Mouse (Mus musculus): ENCODE data around the gene Trim63. TPM values are rescaled to one million over a fixed set of nuclear protein-coding genes. Genes with fewer than 3 reads are reported as not detected.

The Trim63 gene
- polyA plus RNA-seq, 1 experiment from 2014 or later = 1.0 TPM

DNA sequence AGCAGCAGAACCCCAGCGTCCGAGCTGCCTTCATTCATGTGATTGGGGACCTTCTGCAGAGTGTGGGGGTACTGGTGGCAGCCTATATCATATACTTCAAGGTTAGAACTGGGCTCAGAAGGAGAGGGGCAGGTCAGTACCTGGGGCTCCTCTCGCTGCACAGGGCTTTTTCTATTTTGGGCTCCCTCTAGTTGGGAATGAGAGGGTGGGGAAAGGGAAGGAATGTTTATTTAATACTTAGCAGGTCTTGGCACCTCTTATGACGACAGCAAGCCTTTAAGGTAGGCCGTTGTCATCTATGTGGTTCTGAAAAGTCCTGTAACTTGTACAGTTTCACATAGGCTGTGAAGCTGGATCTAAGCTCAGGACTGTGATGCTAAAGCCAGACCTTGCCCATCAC, 33.6 kb downstream of the Trim63 start:
- no peak for ATAC-seq
- WGBS = 69% methylated on average over 5 of the region's 5 CpGs
- peaks cover 25% of the 10 kb centered on the region for H3K4me1 ChIP-seq (replicated peaks)
- H3K4me3 ChIP-seq (replicated peaks) = no peak overlapping the region
- no peak overlapping the region for H3K4me2 ChIP-seq (replicated peaks)
- H3K9me3 ChIP-seq = no peaks in the 10 kb centered on the region
- no peak overlapping the region for H3K9ac ChIP-seq
- H3K27ac ChIP-seq = no peak overlapping the region
- peaks cover 5% of the 10 kb centered on the region for H3K27me3 ChIP-seq (replicated peaks)
- H3K36me3 ChIP-seq = no peaks in the 10 kb centered on the region

DNA sequence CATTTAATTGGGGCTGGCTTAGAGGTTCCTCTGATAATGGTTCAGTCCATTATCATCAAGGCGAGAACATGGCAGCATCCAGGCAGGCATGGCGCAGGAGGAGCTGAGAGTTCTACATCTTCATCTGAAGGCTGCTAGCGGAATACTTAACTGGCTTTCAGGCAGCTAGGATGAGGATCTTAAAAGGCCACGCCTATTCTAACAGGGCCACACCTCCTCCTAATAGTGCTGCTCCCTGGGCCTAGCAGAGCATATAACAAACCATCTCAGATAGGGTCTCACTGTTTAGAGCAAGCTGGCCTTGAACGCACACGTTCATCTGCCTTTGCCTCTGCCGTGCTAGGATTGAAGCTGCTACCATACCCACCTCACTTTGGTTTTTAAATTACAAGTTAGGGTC, 34.9 kb downstream of the Trim63 start:
- Histone ChIP-seq H3K36me3 (no peaks in the 10 kb centered on the region), H3K9me3 (no peaks in the 10 kb centered on the region), H3K4me2 (replicated peaks) (no peak overlapping the region), H3K27ac (no peak overlapping the region), H3K9ac (no peak overlapping the region), H3K4me1 (replicated peaks) (peaks cover 28% of the 10 kb centered on the region), H3K27me3 (replicated peaks) (no peaks in the 10 kb centered on the region), H3K4me3 (replicated peaks) (no peak overlapping the region)
- no peak for ATAC-seq
- WGBS = 83% methylated on average over 7 of the region's 7 CpGs

DNA sequence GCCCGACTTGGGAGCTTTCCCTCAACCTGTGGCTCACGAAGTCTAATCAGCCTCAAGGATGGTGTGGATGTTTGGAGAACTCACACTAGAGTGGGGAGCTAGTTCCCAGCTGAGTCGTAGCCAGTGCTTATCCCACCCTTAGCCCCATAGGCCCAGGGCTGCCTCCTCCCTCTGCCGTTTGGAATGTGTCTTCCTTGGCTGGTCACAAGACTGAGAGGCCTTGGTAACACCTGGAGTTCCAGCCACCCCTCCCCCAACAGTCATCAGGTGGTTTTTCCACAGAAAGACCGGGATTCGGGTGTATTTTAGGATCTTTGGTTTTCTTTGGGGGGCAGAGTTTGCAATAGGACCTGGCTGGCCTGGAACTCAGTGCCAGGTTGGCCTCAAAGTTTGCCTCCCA, 35.7 kb downstream of the Trim63 start:
- Histone ChIP-seq H3K27ac (no peak overlapping the region), H3K4me2 (replicated peaks) (no peak overlapping the region), H3K4me1 (replicated peaks) (peaks cover 36% of the 10 kb centered on the region), H3K9me3 (no peaks in the 10 kb centered on the region), H3K9ac (no peak overlapping the region), H3K4me3 (replicated peaks) (no peak overlapping the region), H3K27me3 (replicated peaks) (no peaks in the 10 kb centered on the region), H3K36me3 (no peaks in the 10 kb centered on the region)
- ATAC-seq = no peak
- WGBS = 89% methylated on average over 6 of the region's 6 CpGs

DNA sequence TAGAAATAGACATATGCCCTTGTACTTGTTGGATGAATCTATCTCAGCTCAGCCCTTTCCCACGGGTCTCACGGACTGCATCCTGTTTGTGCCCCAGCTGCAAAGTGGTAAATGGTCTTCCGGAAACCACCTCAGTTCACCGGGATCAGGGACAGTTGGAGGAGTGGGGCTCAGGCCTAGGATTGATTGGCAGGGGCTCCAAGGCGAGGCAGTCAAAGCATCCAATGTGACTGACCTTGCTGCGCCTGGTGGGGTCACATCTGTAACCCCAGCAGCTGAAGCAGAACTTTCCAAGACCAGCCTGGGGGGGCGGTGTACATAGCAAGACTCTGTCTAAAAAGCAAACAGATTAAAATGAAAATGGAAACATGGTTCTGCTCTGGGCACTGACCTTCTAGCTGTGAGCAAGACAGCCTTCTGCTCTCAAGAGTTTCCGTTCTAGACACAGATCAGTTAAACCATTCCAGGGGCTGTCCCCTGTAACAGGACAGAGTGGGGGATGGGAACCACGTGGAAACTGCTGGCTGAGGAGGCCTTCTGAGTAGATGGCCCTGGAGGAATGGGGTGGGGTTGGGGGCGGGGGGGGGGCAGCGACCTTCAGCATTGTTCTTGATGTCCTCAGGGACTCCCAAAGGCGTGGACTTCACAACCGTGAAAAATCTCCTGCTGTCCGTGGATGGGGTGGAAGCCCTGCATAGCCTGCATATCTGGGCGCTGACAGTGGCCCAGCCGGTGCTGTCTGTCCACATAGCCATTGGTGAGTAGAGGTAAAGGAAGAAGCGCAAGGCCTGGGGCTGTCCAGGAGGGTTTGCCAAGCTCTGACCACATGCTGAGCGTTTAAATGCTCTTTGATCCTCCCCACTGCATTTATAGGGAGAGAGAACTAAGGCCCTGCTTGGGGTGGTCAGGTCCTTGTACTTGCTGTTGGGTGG, 36.7 kb downstream of the Trim63 start:
- Histone ChIP-seq H3K4me3 (replicated peaks) (no peak overlapping the region), H3K4me2 (replicated peaks) (no peak overlapping the region), H3K27ac (no peak overlapping the region; the same call in 1 of the 2 replicates), H3K9ac (no peak overlapping the region), H3K4me1 (replicated peaks) (peaks cover 39% of the 10 kb centered on the region), H3K36me3 (no peaks in the 10 kb centered on the region), H3K9me3 (no peaks in the 10 kb centered on the region), H3K27me3 (replicated peaks) (no peaks in the 10 kb centered on the region)
- no peak for ATAC-seq
- 50% methylated on average over 18 of the region's 18 CpGs for WGBS

DNA sequence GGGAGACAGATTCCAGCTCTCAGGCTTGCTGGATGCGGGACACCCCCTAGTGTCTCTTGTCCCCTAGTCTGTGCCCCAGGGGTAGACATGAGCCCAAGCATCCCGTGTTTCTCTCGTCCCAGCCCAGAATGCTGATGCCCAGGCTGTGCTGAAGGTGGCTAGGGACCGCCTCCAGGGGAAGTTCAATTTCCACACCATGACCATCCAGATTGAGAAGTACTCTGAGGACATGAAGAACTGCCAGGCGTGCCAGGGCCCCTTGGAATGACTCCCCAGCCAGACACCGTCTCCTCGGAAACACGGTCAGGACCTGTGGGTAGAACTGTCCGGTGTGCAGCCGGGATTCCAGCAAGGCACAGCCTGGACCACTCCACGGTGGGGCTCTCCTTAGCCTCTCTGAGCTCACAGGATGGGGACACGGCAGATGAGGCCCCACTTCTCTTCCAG, 37.4 kb downstream of the Trim63 start:
- Histone ChIP-seq H3K9me3 (no peaks in the 10 kb centered on the region), H3K4me3 (replicated peaks) (no peak overlapping the region), H3K27ac (peak overlapping the region; percentile 1; the same call in 1 of the 2 replicates), H3K9ac (no peak overlapping the region), H3K4me1 (replicated peaks) (peaks cover 43% of the 10 kb centered on the region), H3K27me3 (replicated peaks) (no peaks in the 10 kb centered on the region), H3K36me3 (no peaks in the 10 kb centered on the region), H3K4me2 (replicated peaks) (no peak overlapping the region)
- 74% methylated on average over 12 of the region's 12 CpGs for WGBS
- no peak for ATAC-seq

DNA sequence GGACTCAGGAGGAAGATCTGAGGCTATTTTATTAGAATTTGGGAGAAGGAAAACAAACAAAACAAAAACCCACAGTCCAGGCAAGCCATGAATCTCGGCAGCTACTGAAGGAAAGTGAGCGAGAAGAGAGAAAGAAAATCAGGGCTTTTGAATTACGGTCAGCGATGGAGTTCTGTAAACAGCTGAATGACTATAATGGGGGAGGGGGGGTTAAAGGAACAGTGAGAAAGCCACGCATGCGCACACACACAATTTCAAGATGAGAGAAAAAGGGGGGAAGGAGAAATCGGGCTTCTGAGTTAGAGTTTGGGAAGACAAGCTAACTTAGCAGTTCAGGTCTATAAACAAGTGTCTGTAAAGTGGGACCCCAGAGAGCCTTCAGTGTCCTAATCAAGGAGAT, 38.0 kb downstream of the Trim63 start:
- Histone ChIP-seq H3K36me3 (no peaks in the 10 kb centered on the region), H3K4me3 (replicated peaks) (no peak overlapping the region), H3K4me1 (replicated peaks) (peaks cover 46% of the 10 kb centered on the region), H3K4me2 (replicated peaks) (no peak overlapping the region), H3K9ac (no peak overlapping the region), H3K9me3 (no peaks in the 10 kb centered on the region), H3K27me3 (replicated peaks) (no peaks in the 10 kb centered on the region), H3K27ac (peak overlapping the region; percentile 73)
- ATAC-seq = no peak
- WGBS = 42% methylated on average over 7 of the region's 7 CpGs

DNA sequence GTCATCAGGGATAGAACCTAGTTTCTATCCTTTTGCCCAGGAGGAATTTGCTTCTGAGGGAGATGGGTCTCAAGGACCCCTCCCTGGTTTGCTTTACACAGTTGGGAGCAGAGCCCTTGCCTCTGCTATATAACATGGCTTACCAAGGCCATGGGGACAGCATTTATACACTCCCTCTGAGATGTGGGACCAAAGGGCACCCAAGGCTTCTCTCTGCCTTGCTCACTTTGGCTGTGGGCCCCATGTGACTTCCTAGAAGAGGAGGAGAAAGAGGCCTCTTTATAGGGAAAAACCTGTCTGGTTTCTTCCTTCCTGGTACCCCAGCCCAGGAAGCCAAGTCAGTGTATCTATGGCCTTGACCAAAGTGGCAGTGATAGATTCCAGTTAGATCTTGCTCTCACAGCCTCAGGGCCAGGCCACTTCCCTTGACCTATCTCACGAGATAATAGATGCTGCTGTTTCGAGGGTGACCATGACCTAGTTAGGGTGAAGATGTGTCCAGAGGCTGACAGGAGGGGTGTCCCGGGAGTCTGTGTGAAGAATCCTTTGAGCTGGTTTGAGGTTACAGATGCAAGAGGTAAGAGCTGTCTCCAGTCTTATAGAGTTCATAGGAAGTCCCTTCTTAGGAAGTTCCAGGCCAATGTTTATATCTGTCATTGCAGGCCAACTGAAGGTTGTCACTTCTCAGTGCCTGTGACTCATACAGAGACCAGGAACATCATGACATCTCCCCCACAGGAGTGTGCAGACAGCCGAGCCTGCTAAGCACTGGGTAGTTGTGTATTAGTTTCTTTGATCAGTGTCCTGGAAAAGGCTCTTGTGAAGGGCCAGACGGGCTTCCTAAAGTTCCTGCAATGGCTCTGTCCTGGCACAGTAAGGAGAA, 38.8 kb downstream of the Trim63 start:
- H3K9ac ChIP-seq = no peak overlapping the region
- peak overlapping the region; percentile 75 for H3K27ac ChIP-seq
- peak overlapping the region; percentile 17 for H3K4me2 ChIP-seq (replicated peaks)
- H3K36me3 ChIP-seq = no peaks in the 10 kb centered on the region
- H3K9me3 ChIP-seq = no peaks in the 10 kb centered on the region
- H3K4me3 ChIP-seq (replicated peaks) = no peak overlapping the region
- peak; percentile 61 for ATAC-seq
- H3K4me1 ChIP-seq (replicated peaks) = peaks cover 46% of the 10 kb centered on the region
- WGBS = 48% methylated on average over 5 of the region's 5 CpGs
- H3K27me3 ChIP-seq (replicated peaks) = no peaks in the 10 kb centered on the region

DNA sequence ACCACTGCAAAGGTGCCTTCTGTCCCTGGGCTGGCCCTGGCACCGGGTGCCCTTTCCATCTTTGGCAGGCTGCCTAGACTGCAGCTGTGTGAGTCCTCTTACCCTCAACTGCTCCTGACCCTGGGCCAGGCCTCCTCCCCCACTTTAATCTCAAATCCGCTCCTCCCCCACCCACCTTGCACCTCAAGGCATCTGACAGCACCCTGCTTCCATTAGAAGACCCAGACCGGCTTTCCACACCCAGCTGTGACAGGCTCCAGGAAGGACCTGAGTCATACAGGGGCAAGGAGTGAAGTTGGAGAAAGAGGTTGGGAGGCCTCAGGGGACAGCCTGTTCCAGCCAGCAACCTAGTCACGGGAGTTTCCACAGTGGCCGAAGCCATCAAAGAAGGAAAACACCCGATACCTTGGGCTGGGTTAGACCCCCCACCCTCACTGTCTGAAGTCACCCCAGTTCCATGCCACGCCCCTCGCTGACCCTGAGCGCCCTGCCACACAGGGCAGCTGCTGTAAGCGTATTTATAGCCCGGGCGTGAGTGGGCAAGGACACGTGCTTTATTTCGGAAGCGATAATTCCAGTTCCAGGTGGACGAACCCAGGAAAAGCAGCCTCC, 41.0 kb downstream of the Trim63 start:
- no peaks in the 10 kb centered on the region for H3K36me3 ChIP-seq
- no peaks in the 10 kb centered on the region for H3K27me3 ChIP-seq (replicated peaks)
- H3K27ac ChIP-seq = peak overlapping the region; percentile 89
- peak overlapping the region; percentile 9; the same call in 1 of the 2 replicates for H3K4me3 ChIP-seq (replicated peaks)
- peaks cover 46% of the 10 kb centered on the region for H3K4me1 ChIP-seq (replicated peaks)
- no peaks in the 10 kb centered on the region for H3K9me3 ChIP-seq
- ATAC-seq = peak; percentile 53
- 33% methylated on average over 16 of the region's 16 CpGs for WGBS
- H3K4me2 ChIP-seq (replicated peaks) = peak overlapping the region; percentile 46
- no peak overlapping the region for H3K9ac ChIP-seq

DNA sequence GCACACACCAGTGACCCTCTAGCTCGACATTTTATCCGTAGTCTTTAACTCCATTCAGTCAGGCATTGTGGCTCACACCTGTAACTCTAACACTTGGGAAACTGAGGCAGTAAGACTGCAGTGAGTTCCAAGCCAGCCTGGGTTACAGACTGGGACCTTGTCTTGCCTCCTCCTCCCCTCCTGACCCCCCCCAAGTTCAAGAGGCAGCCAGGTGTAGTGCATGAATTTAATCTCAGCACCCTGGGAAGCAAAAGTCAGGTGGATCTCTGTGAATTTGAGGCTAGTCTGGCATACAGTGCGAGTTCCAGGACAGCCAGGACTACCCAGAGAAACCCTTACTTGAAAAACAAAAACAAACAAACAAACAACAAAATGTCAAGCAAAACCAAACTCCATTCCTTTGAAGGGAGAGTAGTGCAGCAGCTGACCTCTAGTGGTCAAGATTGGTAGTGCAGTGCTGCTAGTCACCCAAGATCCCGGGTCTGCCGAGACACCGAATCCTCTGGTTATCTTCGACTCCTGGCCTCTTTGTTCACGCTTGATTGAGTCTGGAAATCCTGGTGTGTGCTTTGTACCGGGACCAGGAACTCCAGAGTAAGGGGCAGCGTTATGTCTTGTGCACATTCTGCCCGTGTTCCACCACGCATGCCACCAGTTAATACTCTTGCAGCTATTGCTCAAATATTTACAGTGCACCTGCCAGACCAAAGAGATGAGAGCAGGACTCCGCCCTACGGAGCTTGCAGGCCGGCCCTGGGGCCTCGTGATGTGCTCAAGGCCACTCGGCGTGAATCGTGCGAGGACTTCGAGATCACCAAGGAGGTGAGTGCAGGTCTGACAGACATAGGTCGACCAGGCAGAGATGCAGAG, 41.9 kb downstream of the Trim63 start:
- peak overlapping the region; percentile 46 for H3K4me2 ChIP-seq (replicated peaks)
- WGBS = 17% methylated on average over 22 of the region's 22 CpGs
- H3K9ac ChIP-seq = peak overlapping the region; percentile 39; the same call in 1 of the 2 replicates
- peak; percentile 51 for ATAC-seq
- H3K9me3 ChIP-seq = no peaks in the 10 kb centered on the region
- H3K4me1 ChIP-seq (replicated peaks) = peaks cover 44% of the 10 kb centered on the region
- H3K4me3 ChIP-seq (replicated peaks) = peak overlapping the region; percentile 27
- H3K27me3 ChIP-seq (replicated peaks) = no peaks in the 10 kb centered on the region
- H3K27ac ChIP-seq = peak overlapping the region; percentile 89
- H3K36me3 ChIP-seq = no peaks in the 10 kb centered on the region

DNA sequence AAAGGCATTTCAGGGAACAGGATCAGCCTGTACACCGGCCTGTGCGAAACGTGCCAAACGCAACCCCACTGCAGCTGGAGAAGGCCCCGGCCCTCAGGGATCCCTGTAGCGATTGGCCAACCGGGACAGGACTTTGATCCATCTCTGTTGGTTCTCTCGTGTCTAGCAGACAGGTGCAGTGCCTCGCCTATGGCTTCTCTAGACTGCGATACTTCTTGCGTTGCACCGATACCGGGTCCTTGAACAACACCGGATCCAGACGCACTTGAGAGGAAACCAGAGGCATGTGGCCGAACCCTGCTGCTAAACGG, 42.5 kb downstream of the Trim63 start:
- Histone ChIP-seq H3K27ac (peak overlapping the region; percentile 89), H3K27me3 (replicated peaks) (no peaks in the 10 kb centered on the region), H3K4me3 (replicated peaks) (peak overlapping the region; percentile 27), H3K9me3 (no peaks in the 10 kb centered on the region), H3K36me3 (no peaks in the 10 kb centered on the region), H3K4me1 (replicated peaks) (peaks cover 43% of the 10 kb centered on the region), H3K9ac (peak overlapping the region; percentile 39), H3K4me2 (replicated peaks) (peak overlapping the region; percentile 46)
- peak; percentile 53 for ATAC-seq
- 33% methylated on average over 17 of the region's 17 CpGs for WGBS

DNA sequence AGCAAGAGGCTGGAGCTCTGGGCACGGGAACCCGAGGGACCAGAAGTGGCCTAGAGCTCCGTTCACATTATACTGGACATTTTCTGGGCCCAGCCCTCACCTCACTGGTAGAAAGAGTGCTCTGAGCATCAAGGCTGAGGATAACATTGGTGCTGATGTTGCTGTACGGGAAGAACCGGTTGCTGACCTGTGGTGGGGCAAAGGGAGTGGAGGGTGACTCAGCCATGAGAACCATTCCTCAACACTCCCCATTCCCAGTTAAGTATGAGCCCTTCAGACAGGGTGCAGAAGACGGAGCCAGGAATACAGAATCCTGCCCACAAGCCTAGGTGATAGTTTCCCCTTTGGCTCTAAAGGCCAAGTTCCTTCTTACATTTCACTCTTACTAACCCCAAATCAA, 44.7 kb downstream of the Trim63 start:
- no peak overlapping the region for H3K4me3 ChIP-seq (replicated peaks)
- H3K9ac ChIP-seq = no peak overlapping the region
- peaks cover 39% of the 10 kb centered on the region for H3K4me1 ChIP-seq (replicated peaks)
- no peak overlapping the region for H3K27ac ChIP-seq
- no peaks in the 10 kb centered on the region for H3K36me3 ChIP-seq
- 81% methylated on average over 6 of the region's 6 CpGs for WGBS
- no peaks in the 10 kb centered on the region for H3K27me3 ChIP-seq (replicated peaks)
- no peaks in the 10 kb centered on the region for H3K9me3 ChIP-seq
- no peak for ATAC-seq
- H3K4me2 ChIP-seq (replicated peaks) = no peak overlapping the region
